Mouse (Mus musculus) cerebellum, adult 8-10 months (tissue): ENCODE data around the gene Prmt2.

Experiments
- DNase-seq: peaks from one replicate; pipeline ENCODE4 v3.0.0; 2022

The Prmt2 gene

DNA sequence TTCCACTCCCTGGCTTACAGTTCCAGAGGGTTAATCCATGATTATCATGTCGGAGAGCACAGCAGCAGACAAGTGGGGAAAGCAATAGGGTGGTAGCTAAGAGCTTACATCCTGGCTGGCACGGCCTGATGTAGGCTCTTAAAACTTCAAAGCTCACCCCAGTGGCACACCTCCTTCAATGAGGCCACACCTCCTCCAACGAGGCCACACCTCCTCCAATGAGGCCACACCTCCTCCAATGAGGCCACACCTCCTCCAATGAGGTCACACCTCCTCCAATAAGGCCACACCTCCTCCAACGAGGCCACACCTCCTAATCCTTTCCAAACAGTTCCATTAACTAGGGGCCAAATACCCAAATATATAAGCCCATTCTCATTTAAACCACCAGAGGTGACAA is 23.5 kb downstream of the Prmt2 start:
- DNase-seq = no peak

DNA sequence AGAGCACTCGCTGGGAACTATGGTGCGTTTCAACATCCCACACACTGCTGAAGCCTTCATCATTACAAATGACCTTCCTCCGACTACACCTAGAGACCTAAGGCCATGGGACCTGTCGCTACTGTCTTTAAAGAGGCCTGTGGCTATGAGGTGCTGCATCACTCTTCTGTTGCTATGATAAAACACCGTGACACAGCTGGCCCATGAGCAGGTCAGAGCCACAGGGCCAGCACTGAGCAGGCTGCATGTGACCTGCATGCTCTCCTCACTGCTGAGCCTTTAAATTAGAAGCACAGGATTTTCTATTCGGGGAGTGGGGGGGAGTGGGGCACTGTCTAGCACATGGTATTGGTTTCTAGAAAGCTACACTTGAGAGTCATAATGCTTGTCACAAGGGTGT is 25.5 kb downstream of the Prmt2 start:
- DNase-seq = no peak

DNA sequence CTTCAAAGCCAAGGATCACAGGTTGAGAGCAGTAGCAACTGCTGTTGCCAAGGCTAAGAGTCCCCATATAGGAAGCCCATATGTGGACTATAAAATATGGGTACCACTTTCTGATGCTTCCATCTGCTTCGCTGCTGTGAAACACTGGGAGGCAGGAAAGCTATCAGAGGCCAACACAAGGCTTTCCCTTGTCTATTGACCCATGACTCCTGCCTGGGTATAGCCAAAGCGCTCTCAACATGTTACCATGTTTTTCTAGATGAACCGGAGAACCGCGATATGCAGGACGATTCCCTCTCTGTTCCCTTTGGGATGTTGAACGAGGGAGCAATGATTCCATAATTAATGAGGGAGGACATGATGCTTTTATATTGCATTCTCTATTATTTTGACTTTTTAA is 26.9 kb downstream of the Prmt2 start:
- DNase-seq = no peak

DNA sequence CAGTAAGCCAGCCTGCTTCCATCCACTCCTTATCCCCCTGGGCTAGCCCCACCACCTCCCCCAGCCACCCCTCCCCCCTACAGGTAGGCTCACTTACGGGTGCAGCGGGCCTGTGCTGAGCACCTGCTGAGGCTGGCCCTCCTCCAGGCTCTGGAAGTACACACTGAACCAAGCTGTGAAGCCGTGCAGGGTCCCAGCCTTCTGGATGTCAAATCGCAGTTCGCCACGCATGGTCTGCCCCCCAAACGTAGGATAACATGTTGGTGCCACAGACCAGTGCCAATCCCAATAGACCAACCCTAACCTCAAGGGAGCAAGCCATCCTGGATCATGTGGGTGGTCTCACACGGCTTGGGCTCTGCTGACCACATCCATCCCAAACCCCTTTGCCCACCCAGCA is 28.4 kb downstream of the Prmt2 start:
- DNase-seq = no peak

DNA sequence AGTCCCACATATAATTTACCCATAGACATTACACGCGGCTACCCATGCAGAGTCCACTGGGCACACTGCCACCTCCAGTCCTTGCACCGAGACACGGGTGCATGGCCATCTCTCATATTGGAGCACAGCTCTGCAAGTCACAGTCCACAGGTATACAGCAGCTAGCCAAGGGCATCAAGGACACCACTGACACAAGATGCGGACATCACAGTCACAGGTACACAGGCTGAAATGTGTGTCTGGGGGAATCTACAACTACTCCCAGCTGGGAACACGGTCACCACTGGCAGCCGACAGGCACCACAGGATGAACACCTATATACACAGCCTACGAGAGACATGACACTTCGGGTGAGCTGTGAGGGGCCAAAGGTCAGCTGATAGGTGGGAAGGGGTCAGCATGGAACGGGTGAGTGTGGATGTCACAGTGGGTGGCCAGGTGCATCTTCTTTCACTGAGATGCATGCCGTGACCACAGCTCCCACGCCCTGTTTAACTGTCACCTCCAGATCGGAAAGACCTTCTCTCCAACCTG is 30.3 kb downstream of the Prmt2 start:
- DNase-seq = no peak

DNA sequence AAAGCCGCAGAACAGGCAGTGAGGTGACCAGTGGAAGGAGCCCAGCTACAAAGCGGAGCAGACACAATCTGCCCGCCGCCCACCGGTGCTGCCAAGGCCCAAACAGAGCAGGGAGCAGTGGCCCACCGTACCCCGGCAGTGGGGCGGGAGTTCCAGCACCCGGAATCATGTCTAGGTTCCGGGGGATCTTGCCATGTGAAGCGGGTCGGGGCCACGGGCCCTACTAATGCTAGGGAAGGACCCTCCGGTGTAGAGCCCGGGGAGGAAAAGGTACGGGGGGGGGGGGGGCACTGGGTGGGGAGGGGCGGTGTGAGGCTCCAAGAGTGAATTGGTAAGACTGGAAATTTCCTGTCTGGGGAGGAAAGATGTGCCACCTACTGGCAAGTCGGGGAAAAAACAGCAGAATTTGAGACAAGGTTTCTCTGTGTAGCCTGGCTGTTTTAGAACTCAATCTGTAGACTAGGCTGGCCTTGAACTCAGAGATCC is 33.8 kb downstream of the Prmt2 start:
- DNase-seq = peak; percentile 32

DNA sequence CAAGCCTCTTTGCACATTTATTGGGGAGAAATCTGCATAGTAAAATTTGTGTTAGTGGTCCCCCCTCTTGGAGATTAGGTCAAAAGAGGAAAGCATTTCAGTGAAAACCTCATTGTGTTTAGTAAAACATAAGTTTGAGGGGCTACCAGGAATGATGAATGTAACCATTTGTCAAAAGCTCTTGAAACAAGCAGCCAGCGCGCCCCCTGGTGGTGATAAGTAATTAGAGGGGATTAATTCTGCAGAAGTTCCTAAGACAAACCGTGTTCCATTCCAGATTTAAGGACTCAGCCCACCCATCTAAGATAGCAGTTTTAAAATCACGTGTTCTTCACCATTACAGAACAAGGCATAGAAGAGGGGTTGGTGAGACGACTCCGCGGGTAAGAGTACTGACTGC is 35.7 kb downstream of the Prmt2 start:
- DNase-seq = peak; percentile 73

DNA sequence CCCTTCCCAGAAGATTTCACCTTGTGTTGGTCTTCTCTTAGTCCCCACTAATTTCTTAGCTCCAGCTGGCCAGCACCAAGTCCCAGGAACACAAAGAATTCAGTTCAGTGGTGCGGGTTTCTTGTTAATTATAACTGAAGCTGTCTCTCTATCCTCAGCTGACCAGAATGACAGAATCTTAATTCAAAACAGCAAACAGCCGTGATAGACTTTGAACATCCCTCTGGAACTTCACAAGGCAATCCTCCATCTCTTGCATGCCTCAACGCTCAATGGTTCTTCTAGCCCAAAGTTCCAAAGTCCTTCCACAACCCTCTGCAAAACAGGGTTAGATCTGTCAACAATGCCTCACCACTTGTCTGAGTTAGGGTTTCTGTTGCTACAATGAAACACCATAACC is 36.2 kb downstream of the Prmt2 start:
- DNase-seq = no peak

DNA sequence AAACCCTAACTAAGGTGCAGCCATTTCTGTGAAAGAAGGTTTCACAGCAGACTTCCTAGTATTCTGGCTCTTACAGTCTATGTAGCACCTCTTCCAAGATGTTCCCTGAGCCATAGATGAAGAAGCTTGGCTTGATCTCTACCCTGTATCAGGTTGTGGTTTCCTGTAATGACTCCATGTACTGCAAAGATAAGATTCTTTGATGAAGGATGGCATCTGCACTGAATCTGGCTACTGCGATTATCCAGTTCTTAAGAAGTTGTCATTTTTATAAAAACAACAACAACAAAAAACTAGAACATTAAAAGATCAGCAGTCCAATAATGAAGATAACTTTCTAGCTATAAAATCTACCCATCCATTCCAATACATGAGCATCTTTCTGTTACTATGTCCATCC is 49.7 kb downstream of the Prmt2 start:
- DNase-seq = no peak

DNA sequence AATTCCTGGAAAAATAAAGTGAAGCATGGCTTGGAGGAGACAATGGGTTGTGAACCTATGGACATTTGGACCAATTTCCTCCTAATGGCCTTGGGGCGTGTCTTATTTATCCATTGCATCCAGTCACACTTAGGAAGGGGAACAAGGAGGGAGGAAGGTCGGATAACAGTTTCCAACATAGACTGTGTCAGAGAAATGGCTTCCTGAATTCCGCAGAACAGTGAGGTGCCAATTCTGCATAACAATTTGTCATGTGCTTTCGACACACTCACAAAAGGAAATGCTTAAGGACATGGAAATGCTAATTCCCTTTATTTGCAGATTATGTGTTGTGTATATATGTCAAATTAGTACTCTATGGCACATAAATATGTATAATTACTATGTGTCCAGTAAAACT is 52.4 kb downstream of the Prmt2 start:
- no peak for DNase-seq

DNA sequence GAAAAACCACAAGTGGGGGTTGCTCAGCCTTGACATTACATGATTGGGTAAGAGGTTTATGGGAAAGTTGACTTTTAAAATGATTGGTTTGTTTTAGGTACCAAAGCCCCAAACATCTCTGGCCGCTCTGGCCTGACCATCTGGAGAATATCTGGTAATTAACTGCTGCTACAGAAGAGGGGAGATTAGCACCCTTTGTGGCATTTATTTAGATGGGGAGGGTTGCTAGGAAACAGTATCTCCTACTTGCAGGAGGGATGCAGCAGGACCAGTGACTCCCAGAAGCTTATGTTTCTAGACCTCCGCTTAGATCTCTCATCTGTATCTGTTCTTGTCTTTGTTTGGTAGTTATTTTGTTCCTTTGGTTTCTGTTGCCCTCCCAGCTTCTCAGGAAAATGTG is 62.8 kb downstream of the Prmt2 start:
- DNase-seq = no peak

DNA sequence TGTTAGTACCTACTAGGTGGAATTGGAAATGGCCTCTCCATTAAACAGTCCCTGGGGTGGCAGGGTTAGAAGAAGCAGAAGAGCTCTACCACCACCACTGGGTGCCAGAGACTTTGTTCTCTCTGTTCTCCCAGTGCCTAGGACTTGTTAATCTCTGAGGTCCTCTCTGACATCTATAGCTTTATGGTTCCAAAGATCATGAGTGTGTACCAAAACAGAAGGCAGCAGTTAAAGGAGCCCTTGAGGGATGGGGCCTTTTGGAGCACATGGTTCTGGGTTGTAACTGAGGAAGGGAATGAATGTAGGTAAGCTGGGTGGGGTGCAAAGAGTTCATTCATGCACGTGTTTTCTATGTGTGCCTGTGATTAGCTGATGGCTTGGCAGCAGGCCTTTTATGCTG is 79.7 kb downstream of the Prmt2 start:
- DNase-seq = no peak

DNA sequence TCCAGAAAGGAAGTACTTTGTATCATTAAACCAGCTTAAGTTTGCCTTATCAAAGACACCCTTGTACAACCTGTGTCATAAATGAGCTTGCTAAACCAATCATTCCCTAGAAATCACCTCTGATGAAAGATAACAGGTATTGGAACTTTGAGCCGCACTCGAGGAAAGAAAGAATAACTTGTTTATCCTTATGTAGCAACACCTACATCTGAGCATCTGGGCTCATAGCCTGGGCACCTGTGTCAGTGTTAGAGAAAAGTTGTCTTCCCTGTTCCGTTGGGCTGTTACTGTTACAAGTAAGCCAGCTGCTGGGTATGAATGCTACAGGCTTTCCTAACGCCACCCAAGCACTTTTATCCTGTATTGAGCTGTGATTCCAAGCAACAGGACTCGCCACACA is 80.1 kb downstream of the Prmt2 start:
- DNase-seq = no peak
